In genomic region chr14:58651210-58651609, GRCm38 (mm10) we compare ENCODE assay signal across 30 mouse cellular contexts.
DNase-seq lines count a peak whose midpoint lies in the region; ATAC-seq and TF ChIP-seq lines count a peak whose summit lies in the region.
"Had no signal": no experiment of that assay in that cellular context is flagged by ENCODE, and none has a peak within 500 bp of the region (broad histone marks: within the 10 kb centered on the region; RNA-seq: fewer than 3 reads in every experiment).

No protein-coding gene starts in this region.

- peaks cover 4% of the 10 kb centered on the region; the same call in 1 of the 2 replicates for H3K27me3 ChIP-seq in forebrain, embryonic 13.5 days
- H3K27me3 ChIP-seq in forebrain, embryonic 11.5 days (ENCODE audit: control insufficient read depth, insufficient read depth, low read length) = no peaks in the 10 kb centered on the region
- H3K27me3 ChIP-seq in kidney, postnatal 0 days (ENCODE audit: insufficient read depth, low read length) = no peaks in the 10 kb centered on the region
- H3K27me3 ChIP-seq in kidney, embryonic 14.5 days (ENCODE audit: control insufficient read depth, insufficient read depth, low read length) = no peaks in the 10 kb centered on the region
- H3K27me3 ChIP-seq: heart, embryonic 15.5 days; limb, embryonic 15.5 days; liver, embryonic 13.5 days; midbrain, embryonic 15.5 days; neural tube, embryonic 12.5 days had no signal

- peaks cover 2% of the 10 kb centered on the region for H3K4me1 ChIP-seq in forebrain, embryonic 13.5 days
- H3K4me1 ChIP-seq in forebrain, embryonic 11.5 days (replicated peaks; ENCODE audit: control insufficient read depth, insufficient read depth, low read length) = no peaks in the 10 kb centered on the region
- H3K4me1 ChIP-seq in kidney, postnatal 0 days (replicated peaks; ENCODE audit: insufficient read depth, low read length) = no peaks in the 10 kb centered on the region
- 0 out of 2 replicates have a peak, but pooled peaks cover 5% of the 10 kb centered on the region for H3K4me1 ChIP-seq in kidney, embryonic 14.5 days (ENCODE audit: control insufficient read depth, insufficient read depth, low read length)
- H3K4me1 ChIP-seq: heart, embryonic 15.5 days; liver, embryonic 13.5 days; midbrain, embryonic 15.5 days; neural tube, embryonic 12.5 days had no signal

- no peak for ATAC-seq in forebrain, embryonic 13.5 days
- no peak for ATAC-seq in forebrain, embryonic 11.5 days (replicated peaks; ENCODE audit: low FRiP score)
- ATAC-seq in kidney, postnatal 0 days (replicated peaks; ENCODE audit: low FRiP score, low read depth) = no peak
- no peak for ATAC-seq in kidney, embryonic 14.5 days (ENCODE audit: low FRiP score, low TSS enrichment)
- ATAC-seq in inflammation-experienced regulatory T-cells, adult 6 months = no peak
- ATAC-seq: CD4-positive, CD25-positive, alpha-beta regulatory T cell, adult 4 months; intestine, postnatal 0 days; lung, postnatal 0 days; midbrain, embryonic 15.5 days had no signal

- no peak for DNase-seq in forebrain, embryonic 11.5 days (ENCODE audit: low spot score)
- peak; percentile 14 for DNase-seq in kidney, postnatal 0 days (ENCODE audit: low spot score)
- peak; percentile 64 for DNase-seq in brain, embryonic 14.5 days (ENCODE audit: low read depth)
- DNase-seq in retina, embryonic 14.5 days (ENCODE audit: low spot score) = peak; percentile 17
- DNase-seq: adrenal gland, postnatal 14 days; cerebellum, adult 18-20 months; cerebellum, postnatal 36 days; embryo, embryonic 11 days; gastrocnemius, postnatal 10 days; kidney, adult 9 months; kidney, postnatal 25 days; liver, embryonic 13.5 days; lung, adult 18-20 months; thymus, adult 2 months; thymus, postnatal 36 days had no signal

- no peak for TF ChIP-seq CTCF in kidney, postnatal 0 days (IDR thresholded peaks at IDR 0.05; ENCODE audit: low read depth)
- TF ChIP-seq CTCF in brain, embryonic 14.5 days (IDR thresholded peaks at IDR 0.05; ENCODE audit: borderline replicate concordance, extremely low read depth, insufficient read depth, insufficient read length) = no peak

- H3K36me3 ChIP-seq in forebrain, embryonic 13.5 days (ENCODE audit: poor library complexity, severe bottlenecking) = no peaks in the 10 kb centered on the region
- H3K36me3 ChIP-seq in forebrain, embryonic 11.5 days (ENCODE audit: control insufficient read depth, insufficient read depth, low read length) = no peaks in the 10 kb centered on the region
- H3K36me3 ChIP-seq in kidney, postnatal 0 days (ENCODE audit: insufficient read depth, low read length) = no peaks in the 10 kb centered on the region
- no peaks in the 10 kb centered on the region for H3K36me3 ChIP-seq in kidney, embryonic 14.5 days (ENCODE audit: control insufficient read depth, insufficient read depth, low read length)
- H3K36me3 ChIP-seq: embryonic facial prominence, embryonic 13.5 days; heart, embryonic 15.5 days; limb, embryonic 10.5 days; limb, embryonic 15.5 days; liver, embryonic 13.5 days; midbrain, embryonic 15.5 days; neural tube, embryonic 12.5 days had no signal

- 41% methylated on average over 6 of the region's 6 CpGs for WGBS in forebrain, embryonic 13.5 days
- 51% methylated on average over 6 of the region's 6 CpGs for WGBS in forebrain, embryonic 11.5 days
- WGBS in kidney, postnatal 0 days = 47% methylated on average over 6 of the region's 6 CpGs
- 41% methylated on average over 6 of the region's 6 CpGs for WGBS in kidney, embryonic 14.5 days

- H3K27ac ChIP-seq in forebrain, embryonic 13.5 days = peak overlapping the region; percentile 19; the same call in 1 of the 2 replicates
- H3K27ac ChIP-seq in forebrain, embryonic 11.5 days (ENCODE audit: low read depth, low read length) = no peak overlapping the region
- no peak overlapping the region for H3K27ac ChIP-seq in kidney, postnatal 0 days
- no peak overlapping the region for H3K27ac ChIP-seq in kidney, embryonic 14.5 days (ENCODE audit: low read depth, low read length)
- H3K27ac ChIP-seq: embryonic facial prominence, embryonic 13.5 days; heart, embryonic 15.5 days; layer of hippocampus, adult 2 months; limb, embryonic 15.5 days; liver, embryonic 13.5 days; macrophage; midbrain, embryonic 15.5 days; neural tube, embryonic 12.5 days had no signal

- no peak for TF ChIP-seq POLR2A in brain, embryonic 14.5 days (IDR thresholded peaks at IDR 0.05; ENCODE audit: borderline replicate concordance, extremely low read depth, insufficient read depth, insufficient read length, poor library complexity, severe bottlenecking)

- H3K9me3 ChIP-seq in forebrain, embryonic 13.5 days (replicated peaks) = no peaks in the 10 kb centered on the region
- no peaks in the 10 kb centered on the region for H3K9me3 ChIP-seq in forebrain, embryonic 11.5 days (ENCODE audit: control insufficient read depth, low read length)
- H3K9me3 ChIP-seq in kidney, postnatal 0 days (replicated peaks; ENCODE audit: low read length) = no peaks in the 10 kb centered on the region
- no peaks in the 10 kb centered on the region for H3K9me3 ChIP-seq in kidney, embryonic 14.5 days (ENCODE audit: control insufficient read depth, low read length)
- H3K9me3 ChIP-seq: embryonic facial prominence, embryonic 13.5 days; heart, embryonic 15.5 days; limb, embryonic 10.5 days; limb, embryonic 15.5 days; liver, embryonic 13.5 days; midbrain, embryonic 15.5 days; neural tube, embryonic 12.5 days had no signal

- no peak overlapping the region for H3K9ac ChIP-seq in forebrain, embryonic 13.5 days
- H3K9ac ChIP-seq in forebrain, embryonic 11.5 days (ENCODE audit: low read length) = no peak overlapping the region
- no peak overlapping the region for H3K9ac ChIP-seq in kidney, postnatal 0 days (ENCODE audit: low read depth, low read length)
- no peak overlapping the region for H3K9ac ChIP-seq in kidney, embryonic 14.5 days (ENCODE audit: low read depth, low read length)
- H3K9ac ChIP-seq: embryonic facial prominence, embryonic 13.5 days; heart, embryonic 15.5 days; limb, embryonic 15.5 days; liver, embryonic 13.5 days; midbrain, embryonic 15.5 days; neural tube, embryonic 12.5 days had no signal

- H3K4me2 ChIP-seq in forebrain, embryonic 13.5 days = no peak overlapping the region
- H3K4me2 ChIP-seq in forebrain, embryonic 11.5 days (ENCODE audit: low read depth, low read length, severe bottlenecking) = no peak overlapping the region
- no peak overlapping the region for H3K4me2 ChIP-seq in kidney, postnatal 0 days (ENCODE audit: low read length)
- H3K4me2 ChIP-seq in kidney, embryonic 14.5 days (replicated peaks; ENCODE audit: low read depth, low read length) = no peak overlapping the region
- H3K4me2 ChIP-seq: embryonic facial prominence, embryonic 13.5 days; heart, embryonic 15.5 days; limb, embryonic 15.5 days; liver, embryonic 13.5 days; midbrain, embryonic 15.5 days; neural tube, embryonic 12.5 days had no signal

- no peak overlapping the region for H3K4me3 ChIP-seq in forebrain, embryonic 13.5 days
- H3K4me3 ChIP-seq in forebrain, embryonic 11.5 days (ENCODE audit: low read depth, low read length) = no peak overlapping the region
- H3K4me3 ChIP-seq in kidney, postnatal 0 days (replicated peaks; ENCODE audit: low read depth, low read length) = no peak overlapping the region
- H3K4me3 ChIP-seq in kidney, embryonic 14.5 days (ENCODE audit: low read length) = no peak overlapping the region
- H3K4me3 ChIP-seq: embryonic facial prominence, embryonic 13.5 days; heart, embryonic 15.5 days; layer of hippocampus, adult 2 months; limb, embryonic 10.5 days; limb, embryonic 15.5 days; liver, embryonic 13.5 days; midbrain, embryonic 15.5 days; myocyte; neural tube, embryonic 12.5 days had no signal
